Mouse (Mus musculus) layer of hippocampus, postnatal 10 days (tissue): ENCODE results near the gene Mark2. TPM values are rescaled to one million over a fixed set of nuclear protein-coding genes. Genes with fewer than 3 reads are reported as not detected.
A peak's percentile ranks its signal among the peaks of the same experiment; 100 is the strongest.

Source experiments
- DNase-seq, 2 experiments: peaks; one replicate each; pipeline ENCODE4 v3.0.0; 2021; ENCODE audit warnings: low spot score in 2 of 2
- total RNA-seq, 2 experiments: library from RNA; stranded (reverse); gene quantifications; 2 replicates each; pipeline ENCODE4 v1.2.3; 2021

The Mark2 gene
- total RNA-seq, 2 experiments from 2014 or later = 102 to 110 TPM

- DNase-seq = no peak
Observed at GRCm38 (mm10) chr19:7295959-7296358, 45.7 kb downstream of the Mark2 start.

- no peak for DNase-seq
Observed at GRCm38 (mm10) chr19:7295071-7295658, 46.5 kb downstream of the Mark2 start.

- DNase-seq = no peak
Observed at GRCm38 (mm10) chr19:7294098-7294876, 47.4 kb downstream of the Mark2 start.

GRCm38 (mm10) chr19:7291958-7292709, 49.5 kb downstream of the Mark2 start:
- no peak for DNase-seq

GRCm38 (mm10) chr19:7289767-7290166, 51.9 kb downstream of the Mark2 start:
- no peak for DNase-seq

GRCm38 (mm10) chr19:7288288-7288687, 53.4 kb downstream of the Mark2 start:
- no peak for DNase-seq

- DNase-seq = no peak
Observed at GRCm38 (mm10) chr19:7286563-7287315, 54.9 kb downstream of the Mark2 start.

GRCm38 (mm10) chr19:7280557-7281330, 60.9 kb downstream of the Mark2 start:
- peak in 1 of 2 experiments; percentile 43 for DNase-seq

GRCm38 (mm10) chr19:7279114-7279513, 62.5 kb downstream of the Mark2 start:
- DNase-seq = peak; percentile 63 to 70

GRCm38 (mm10) chr19:7278200-7278906, 63.3 kb downstream of the Mark2 start:
- DNase-seq = no peak

- no peak for DNase-seq
Observed at GRCm38 (mm10) chr19:7276796-7277195, 64.9 kb downstream of the Mark2 start.

- peak in 1 of 2 experiments; percentile 40 for DNase-seq
Observed at GRCm38 (mm10) chr19:7276053-7276659, 65.5 kb downstream of the Mark2 start.

GRCm38 (mm10) chr19:7275131-7275789, 66.4 kb downstream of the Mark2 start:
- DNase-seq = no peak

- peak; percentile 74 to 78 for DNase-seq
Observed at GRCm38 (mm10) chr19:7274326-7274990, 67.2 kb downstream of the Mark2 start.

GRCm38 (mm10) chr19:7273486-7273885, 68.2 kb downstream of the Mark2 start:
- DNase-seq = no peak

GRCm38 (mm10) chr19:7269290-7270044, 72.2 kb downstream of the Mark2 start:
- DNase-seq = peak; percentile 33 to 45

- peak; percentile 85 to 86 for DNase-seq
Observed at GRCm38 (mm10) chr19:7268722-7269090, 73.0 kb downstream of the Mark2 start.
